Mouse (Mus musculus) ovary, postnatal 36 days (tissue): Measurements from ENCODE around the gene Pik3cd.
A peak's percentile ranks its signal among the peaks of the same experiment; 100 is the strongest.
"Not testable (repeated sequence)": the region's sequence is repeated elsewhere in the genome, so short reads cannot be mapped to it uniquely, and the experiment has no call there.

Source experiments
- DNase-seq: peaks from one replicate; pipeline ENCODE4 v3.0.0; 2022; ENCODE audit warnings: low spot score, mixed read lengths

The Pik3cd gene

DNA sequence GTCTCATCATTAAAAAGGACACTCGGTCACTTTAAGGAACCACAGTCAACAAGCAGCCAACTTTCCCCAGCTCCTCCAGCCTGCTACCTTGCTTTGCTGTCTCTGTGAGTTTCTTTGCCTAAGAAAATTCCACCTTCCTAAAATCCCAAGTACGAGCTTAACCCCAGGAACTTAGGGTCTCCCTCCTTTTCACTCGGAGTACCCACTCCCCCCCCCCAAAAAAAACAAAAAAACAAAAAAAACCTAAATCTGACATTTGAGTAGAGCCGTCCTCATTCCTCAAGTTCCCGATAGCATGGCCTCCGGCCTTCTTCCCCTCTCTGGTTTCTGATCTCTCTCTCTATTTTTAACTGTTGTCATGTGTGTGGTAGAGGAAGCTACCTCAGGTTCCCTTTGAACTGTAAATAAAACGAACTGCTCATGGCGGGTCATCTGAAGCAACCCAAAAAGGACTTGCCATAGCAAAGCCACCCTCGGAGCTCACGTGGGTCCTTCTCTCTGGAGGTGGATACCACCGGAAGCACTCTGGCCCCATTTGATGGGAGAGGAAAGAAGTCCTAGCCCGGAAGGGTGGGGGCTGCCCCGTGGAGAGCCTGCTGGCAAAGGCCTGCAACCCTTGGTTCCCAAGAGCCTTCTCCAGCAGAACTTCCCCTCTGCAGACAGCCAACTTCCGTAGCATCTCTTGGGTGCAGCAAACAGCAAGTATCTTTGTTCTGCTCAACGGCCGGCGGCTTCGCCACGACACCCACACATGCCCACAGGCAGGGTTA lies at the start of gene Pik3cd:
Pik3cd (minus strand) TSS at position 362 of the 770 bp plus-strand sequence.
- DNase-seq: no peak

DNA sequence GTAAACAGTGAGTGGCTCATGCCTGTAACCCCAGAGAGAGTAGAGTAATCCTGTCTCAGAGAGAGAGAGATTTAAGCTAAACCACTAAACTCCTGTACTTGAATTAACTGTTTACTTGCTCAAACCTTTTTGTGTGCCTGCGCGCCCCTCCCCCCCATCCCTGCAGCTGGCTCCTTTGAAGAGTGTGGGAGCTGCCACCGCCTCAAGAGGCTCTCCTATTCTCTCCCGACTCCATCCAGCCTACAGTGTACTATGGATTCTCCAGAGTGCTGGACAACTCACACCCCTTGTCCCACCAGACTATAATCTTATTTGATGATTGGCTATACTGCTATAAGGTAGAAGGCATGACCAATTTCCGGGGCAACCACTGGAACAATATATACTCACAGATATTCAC lies 48.3 kb upstream of the Pik3cd start:
- DNase-seq: no peak

DNA sequence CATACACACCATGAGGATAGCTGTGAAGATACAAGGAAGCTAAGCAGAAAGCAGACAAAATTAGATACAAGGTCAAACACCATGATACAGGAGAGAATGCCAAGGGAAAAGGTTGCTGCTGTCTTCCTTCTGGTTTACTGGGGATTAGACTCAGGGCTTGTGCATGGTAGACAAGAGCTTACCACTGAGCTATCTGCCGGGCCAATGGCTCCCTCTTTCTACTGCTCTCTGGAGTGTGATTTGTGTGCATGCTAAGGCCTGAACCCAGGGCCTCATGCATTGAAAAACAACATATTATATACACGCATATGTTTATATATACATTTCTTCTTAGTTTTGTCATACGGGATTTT lies 47.3 kb upstream of the Pik3cd start:
- DNase-seq: not testable (repeated sequence)

DNA sequence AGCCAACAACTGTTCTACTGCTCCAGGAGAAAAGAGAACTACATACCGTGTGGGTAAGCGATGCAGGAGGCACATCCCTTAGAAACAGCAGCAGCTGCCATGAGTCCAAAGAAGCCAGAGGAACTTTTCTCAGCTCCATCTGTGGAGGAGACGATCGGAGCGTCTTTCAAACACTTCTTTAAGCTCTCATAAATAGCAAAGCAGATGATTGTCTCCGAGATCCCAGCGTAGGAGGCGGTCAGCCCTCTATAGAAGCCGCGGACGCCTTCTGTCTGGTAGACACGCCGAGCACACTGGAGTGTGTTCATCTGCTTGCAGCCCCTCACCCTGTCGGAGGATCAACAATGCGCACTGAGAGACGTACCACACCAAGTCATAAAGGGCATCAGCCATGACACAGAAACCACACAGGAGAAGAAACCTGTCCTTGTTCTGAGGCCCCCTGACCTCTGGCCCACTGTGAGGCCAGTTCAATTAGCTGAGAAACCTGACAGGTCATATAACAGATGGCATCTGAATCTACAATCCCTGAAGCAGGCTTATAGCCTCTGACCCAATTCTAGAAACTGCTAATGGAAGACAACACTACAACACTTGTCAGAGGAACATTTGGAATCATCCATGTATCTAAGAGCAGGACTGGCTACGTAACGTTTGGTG lies 46.8 kb upstream of the Pik3cd start:
- DNase-seq: no peak

DNA sequence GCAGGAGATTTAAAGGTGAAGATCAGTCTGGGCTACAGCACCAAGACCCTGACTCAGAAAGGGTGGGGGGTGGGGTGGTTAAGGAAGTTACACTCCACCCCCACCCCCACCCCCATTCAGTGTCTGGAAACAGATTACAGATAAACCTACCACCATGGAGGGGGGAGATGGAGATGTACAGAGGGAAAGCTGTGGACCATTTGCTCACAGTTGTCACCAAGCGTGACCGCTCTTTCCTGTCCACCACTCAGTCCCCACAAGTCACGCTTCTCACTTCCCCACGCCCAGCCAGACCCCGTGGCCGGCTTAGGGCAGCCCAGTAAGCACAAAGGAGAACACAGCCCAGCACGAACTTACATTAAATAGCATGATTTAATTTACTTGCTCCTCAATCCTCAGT lies 41.7 kb upstream of the Pik3cd start:
- DNase-seq: no peak

DNA sequence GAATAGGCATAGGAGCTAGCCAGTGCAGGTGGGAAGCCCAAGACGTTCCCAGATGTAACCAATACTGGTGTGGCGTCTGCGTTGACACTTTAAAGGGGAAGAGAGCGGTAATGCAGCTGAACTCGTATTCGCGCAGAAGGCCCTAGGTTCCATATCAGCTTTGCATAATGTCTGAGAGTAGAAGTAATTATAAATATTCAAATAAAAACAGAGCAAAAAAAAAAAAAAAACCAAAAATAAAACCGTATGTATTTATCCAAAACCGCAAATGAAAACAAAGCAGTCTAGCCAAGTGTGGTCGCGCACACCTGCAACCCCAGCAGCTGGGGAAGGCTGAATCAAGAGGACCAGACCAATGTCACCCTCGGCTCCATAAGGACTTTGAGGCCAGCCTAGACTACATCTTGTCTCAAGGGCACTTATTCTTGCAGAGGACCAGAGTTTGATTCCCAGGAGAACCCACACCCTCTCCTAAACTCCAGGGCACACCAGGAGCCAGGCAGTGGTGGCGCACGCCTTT lies 39.7 kb upstream of the Pik3cd start:
- DNase-seq: no peak

DNA sequence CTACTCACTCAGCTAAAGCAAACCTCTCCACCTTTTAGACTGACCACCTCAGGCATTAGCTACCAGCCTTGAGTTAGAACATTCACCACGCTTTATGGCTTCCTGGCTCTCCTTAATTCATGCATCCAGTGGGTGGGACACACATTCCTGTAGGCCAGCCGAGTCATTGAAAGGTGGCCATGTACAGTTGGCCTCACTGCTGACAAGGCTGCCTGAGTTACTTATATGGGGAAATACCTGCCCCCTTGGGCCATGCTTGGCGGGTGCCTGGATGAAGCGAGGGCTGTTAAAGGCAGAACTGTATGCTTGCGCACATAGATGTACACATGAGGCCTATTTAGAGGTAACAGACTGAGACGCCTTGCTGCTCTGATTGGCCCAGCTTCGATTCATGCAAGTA lies 37.9 kb upstream of the Pik3cd start:
- DNase-seq: no peak

DNA sequence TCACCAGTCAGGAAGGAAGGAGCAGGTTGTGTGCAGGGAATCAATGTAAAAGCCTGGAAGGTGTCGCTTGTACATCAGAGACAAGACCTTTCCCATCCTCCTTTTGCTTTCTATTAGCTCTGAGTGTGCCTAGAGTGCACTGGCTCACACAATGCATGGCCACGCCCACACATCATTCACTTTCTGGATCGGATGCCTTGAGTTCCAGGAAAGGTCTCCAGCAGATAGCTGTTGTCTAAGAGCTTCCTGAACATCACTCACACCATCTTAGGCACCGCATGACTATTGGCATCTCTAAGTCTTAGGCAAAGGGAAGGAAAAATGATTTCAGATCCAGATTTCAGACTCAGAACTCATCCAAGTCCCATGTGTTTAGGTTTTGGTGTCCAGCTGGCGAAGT lies 37.1 kb upstream of the Pik3cd start:
- DNase-seq: no peak

DNA sequence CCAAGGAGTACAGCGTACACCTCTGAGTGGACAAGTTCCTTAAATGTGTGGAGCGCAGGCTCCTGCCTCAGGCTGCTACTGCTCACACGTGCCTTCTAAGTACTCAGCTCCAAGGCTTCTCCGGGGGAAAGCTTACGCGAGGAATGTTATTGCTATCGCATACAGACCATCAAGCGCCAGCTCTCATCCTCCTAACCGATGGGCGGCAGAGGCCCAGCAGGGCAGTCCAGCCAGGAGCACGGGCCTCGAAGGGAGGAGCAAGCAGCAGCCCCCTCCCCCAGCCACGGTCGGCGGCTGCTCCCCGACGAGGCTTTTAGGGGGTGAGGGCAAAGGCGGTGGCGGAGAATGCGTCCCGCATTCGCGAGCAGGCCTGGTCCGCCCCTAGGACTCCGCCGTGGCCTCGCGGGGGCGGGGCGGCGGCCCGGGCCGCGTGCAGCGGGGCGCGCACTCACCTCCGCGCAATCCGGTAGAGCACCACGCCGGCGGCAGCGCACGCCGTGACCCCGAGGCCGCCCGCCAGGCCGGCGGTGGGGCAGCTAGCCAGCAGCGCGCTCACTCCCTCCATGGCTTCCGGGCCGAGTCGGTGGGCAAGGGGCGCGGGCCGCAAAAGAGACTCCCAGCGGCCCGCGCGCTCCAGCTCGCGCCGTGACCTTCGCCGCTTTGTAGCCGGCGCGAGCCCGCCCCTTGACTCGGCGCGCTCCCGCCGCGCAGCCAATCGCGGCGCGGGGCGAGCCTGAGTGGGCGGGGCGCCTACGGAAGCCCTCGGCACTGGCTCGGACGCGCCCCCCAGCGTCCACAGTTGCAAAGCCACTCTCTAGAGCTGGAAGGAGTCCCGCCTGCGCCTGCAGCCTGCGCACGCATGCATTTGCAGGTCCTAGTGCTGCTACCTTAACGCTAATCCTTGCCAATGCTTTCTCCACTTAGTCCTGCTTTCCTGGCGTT lies 35.3 kb upstream of the Pik3cd start, which contains the start of gene Tmem201:
Tmem201 (minus strand) TSS at position 662 of the 942 bp plus-strand sequence.
- peak; percentile 95 for DNase-seq

DNA sequence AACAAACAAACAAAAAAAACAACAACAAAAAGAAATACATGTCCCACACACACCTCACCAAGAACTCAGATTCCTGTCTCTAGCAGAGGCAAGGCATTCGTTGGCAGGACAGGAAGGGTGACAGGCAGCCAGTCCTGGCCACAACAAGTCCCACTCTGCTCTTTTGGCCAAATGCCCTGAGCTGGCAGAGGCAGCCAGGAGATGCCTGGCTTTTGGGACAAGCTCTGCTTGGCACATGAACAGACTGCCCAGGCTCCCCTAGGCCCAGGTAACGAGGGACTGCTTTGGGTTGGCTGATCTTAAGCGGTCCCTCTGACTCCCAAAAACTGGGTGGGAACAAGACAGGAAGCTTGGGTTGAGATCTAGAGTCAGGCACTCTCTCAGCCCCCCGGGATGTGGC lies 34.2 kb upstream of the Pik3cd start:
- peak; percentile 38 for DNase-seq

DNA sequence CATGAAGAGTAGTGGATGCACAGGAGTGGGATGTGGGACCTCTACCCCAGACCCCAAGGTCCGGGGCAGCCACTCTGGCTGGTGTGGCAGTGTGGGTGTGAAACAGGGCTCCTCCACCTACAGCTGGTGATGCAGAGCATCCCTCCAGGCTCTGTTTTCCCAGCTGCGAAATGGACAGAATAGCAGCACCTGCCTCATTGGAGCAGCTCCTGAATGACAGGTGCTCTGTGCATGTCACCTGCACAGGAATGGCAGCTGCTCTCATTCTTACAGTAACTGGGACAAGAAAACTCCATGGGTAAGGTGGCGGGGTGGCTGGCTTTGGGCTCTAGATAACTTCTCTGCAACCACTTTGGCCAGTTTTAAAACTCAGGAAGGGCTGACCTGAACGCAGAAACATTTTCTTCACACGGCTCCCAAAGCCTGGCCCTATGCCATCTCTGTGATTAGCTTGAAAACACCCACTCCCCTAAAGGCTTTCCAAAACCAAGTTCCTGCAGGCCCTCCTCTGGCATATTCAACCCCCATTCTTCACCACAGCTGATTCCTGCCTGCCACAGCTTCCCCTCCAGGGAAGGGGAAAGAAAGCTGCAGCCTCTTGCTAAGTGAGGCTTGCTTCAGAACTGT lies 33.4 kb upstream of the Pik3cd start:
- DNase-seq: no peak

DNA sequence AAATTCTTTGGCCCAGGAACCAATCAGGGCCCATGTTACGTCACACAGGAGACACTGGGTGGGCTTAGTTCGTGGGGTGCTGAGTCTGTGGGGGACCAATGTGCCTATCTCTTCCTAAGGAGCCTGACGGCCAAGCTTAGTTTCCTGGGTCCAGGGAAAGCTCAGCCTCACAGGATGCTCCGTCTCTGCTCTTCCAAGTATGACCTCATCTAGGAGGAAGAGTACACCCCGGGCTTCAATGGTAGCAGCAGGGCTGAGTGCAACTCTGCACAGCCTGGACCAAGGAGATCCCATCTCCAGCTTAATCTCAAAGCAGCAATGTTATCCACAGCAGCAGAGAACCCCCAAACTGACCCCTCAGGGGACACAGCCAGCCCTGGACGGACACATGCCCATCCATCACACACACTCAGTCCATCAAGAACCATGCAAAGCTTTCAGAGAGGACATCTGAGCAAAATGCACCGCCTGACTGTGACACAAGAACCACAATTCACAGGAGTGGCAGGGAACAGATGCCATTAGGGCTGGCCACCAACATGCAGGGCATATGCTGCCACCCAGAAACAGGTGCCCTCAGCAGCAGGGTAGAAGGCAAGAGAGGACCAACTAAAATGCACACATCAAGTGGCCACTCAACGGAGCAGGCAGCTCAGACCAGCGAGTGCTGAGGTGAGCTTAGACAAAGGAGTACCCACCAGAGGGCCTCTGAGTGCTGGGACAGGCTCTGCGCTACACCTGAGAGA lies 32.5 kb upstream of the Pik3cd start:
- DNase-seq: no peak

DNA sequence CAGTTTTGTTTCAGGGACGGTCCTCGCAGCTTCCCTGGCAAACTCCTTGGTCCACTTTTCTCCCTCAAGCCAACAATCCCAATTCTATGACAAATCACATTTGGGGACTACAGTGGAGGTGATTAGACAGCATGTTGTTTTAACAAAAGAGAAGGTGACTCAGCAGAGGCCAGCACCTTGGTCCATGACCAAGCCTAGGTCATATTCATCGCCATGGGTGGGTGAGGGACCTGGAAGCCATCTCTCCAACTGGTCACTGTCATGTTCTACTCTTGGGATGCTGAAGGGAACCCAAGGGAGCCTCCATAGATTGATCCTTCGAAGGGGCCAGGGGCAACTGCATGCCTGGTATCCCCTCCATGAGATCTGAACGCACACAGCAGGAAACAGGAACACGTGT lies 31.9 kb upstream of the Pik3cd start:
- no peak for DNase-seq

DNA sequence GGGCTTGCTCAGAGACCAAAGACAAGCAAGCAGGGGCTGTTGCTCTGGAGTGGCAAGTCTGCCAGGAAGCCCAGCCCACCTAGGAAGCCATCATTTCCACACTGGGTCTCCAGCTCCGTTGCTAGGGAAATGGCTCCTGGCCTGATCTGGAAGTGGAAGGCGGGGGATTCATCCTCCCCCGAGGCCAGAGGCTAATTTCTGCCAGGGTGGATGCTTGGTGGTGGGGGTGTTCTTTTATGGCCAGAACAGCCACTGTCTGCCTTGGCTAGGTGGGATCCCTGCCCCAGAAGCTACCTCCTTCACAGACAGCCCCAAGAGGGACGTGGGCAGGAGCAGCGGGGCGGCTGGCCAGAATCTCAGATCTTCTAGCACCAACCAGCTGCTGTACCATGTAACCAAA lies 31.4 kb upstream of the Pik3cd start:
- no peak for DNase-seq

DNA sequence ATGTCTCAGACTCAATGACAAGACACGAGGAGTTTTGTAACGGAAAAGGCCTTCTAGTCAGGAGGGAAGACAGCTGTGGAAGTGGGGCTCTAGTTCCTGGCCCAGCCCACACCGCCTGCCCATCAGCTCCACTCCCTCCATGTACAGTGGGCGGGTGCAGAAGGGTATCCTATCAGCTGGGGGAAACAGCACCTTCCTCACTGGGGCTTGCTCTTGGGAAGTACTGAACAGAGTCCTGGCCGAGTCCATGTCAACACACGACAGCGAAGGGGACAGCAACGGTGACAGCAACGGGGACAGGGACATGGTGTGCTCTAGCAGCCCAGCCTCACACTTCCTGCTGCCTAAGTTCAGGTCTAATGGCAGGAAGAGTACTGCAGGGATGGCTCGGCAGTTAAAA lies 30.4 kb upstream of the Pik3cd start:
- no peak for DNase-seq

DNA sequence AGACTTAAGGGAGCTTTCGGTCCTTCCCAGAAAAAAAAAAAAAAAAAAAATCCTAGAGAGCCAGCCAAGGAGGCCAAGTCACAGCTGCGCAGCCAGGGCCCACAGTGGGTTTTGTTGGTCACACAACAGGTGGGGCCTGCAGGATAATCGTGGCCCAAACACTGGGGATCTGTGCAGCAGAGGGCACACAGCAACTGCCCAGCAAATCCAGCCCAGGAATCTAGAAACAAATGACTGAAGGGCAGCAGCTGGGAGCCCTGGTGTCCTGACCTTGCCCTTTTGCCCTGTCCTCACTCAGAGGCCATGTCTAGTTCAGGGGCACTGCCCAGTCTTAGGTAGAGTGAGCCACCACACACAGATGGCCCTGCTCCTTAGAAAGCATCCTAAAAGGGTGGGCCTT lies 29.9 kb upstream of the Pik3cd start:
- DNase-seq: no peak

DNA sequence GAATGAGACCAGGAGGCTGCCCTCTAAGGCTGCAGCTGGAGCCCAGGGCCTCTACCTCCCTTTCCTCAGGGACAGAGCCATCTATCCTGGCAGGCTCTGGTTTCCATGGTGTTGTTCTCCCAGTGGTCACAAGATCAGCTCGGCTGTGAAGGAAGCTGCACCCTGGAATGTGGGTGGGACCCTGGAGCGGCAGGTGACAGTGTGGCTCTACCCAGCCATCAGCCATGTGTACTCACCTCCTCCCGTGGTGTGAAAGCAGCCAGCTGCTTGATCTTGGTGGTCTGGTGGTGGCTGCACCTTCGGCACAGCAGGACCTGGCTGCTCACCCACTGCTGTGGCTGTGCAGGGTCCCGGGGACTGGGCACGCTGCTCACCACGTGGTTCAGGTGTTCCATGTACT lies 28.5 kb upstream of the Pik3cd start:
- no peak for DNase-seq

DNA sequence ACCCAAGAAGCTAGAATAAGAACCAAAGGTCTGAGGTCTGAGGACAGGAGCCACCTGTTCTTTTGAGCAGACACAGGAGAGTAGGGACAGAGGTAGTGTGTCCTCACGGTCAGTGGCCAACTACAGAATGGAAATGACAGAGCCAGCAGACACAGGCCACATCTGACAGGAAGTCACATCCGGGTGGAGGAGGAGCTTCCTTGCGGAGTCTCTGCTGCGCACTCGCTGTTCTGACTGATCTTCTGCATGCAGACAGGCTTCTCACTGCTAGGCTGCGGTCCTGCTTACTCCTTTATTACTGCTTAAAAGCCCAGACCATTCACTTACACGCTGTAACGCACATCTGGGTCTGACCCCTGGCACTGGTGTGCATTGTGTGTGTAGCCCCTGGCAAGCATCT lies 26.4 kb upstream of the Pik3cd start:
- no peak for DNase-seq

DNA sequence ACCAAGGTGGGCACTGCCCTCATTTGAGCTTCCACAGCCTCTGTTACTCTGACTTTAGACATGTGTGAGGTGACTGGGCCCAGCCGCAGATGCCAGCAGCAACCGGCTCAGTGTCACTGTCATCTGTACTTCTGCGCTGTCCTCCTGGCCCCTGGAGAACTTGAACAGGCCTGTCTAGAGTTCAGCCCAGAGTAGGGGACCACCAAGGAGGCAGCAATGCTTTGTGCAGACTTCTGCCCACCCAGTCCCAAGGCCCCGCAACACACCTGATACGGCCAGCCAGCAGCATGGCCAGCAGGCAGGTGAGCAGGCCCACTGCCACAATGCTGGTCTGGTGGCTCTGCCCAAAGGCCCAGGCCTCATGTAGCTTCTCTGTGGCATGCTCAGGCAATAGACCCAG lies 25.3 kb upstream of the Pik3cd start:
- DNase-seq: no peak

DNA sequence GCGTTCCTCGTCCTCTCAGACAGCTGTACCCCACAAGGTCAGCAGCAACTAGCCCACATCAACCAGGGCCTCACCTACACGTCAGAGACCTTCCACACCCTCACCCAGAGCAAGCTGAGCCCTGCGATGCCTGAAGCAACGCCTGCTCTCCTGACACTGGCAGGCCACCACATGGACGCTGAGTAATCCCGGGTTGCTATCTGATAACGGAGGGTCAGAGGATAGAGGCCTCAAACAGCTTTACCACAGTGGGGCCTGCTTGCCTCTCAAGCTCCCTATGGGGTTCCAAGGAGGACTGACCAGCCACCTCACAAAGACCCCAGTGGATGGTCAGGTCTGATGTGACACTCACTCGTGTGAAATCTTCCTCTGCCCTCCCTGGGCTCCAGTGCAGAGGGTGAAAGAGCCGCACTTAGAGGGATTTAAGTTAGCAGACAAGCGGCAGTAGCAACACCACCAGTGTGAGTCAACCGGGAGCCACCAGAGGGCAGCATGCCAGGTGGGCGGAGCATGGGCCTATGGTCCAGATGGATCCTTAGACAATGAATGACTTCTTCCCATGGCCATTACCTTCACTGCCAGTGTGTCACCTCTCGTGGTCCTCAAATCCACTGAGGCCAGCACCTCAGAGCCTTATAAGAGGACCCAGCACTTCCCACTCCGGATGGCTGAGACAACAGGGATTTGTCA lies 23.4 kb upstream of the Pik3cd start:
- DNase-seq: peak; percentile 75
